Mouse (Mus musculus) kidney, adult 2 months (tissue): ENCODE measurements at regions not wholly inside any gene's neighbourhood (a gene's known extent, or its start where the extent isn't known, plus 50 kb on each side); places are given as distances from the start of the nearest gene placed in this dataset.

Experiments used
- CTCF ChIP-seq: fragments of 200-500 bp; conservative IDR thresholded peaks from 2 replicates; pipeline ENCODE4 v1.5.1; 2011; ENCODE audit warnings: low read depth, mild to moderate bottlenecking, control low read depth, low read length, moderate library complexity, mixed read lengths; ENCODE audit not compliant: insufficient read depth, insufficient read length
- POLR2A ChIP-seq: fragments of 200-500 bp; IDR thresholded peaks from one replicate; pipeline ENCODE4 v1.6.1; 2011; ENCODE audit warnings: low read depth, low read length, control low read depth

DNA sequence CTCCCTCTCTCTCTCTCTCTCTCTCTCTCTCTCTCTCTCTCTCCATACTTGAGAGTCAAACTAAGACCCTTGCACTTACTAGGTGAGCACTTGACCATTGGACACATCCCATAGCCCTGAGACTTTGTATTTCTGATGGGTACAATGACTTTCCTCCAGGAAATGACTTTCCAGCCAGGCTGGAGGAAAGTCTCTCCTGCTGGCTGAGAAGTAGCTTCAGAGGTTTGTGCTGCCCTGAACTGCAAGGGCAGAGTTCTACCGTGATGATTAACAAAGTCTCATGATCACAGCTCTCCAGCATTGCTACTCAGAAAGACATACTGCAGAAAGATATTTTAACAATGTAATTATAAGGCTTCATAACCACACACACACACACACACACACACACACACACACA is 98.2 kb upstream of the Pcdh8 start:
- no peak for TF ChIP-seq POLR2A
- TF ChIP-seq CTCF: no peak
